Mouse (Mus musculus) heart, postnatal 36 days (tissue): ENCODE measurements around the gene Cbx1. TPM values are rescaled to one million over a fixed set of nuclear protein-coding genes. Genes with fewer than 3 reads are reported as not detected.

Experiments
- DNase-seq, 2 experiments: peaks; one replicate each; pipeline ENCODE4 v3.0.0; 2021 to 2022
- intact Hi-C: fragments of 180-260 bp; cut with DNase I; formaldehyde crosslinking; loops from one replicate; pipeline ENCODE4 v1.15.1; 2025
- total RNA-seq, 2 experiments: library from RNA; stranded (reverse); gene quantifications; 2 replicates each; pipeline ENCODE4 v1.2.3; 2021

Gene Cbx1
- total RNA-seq, 2 experiments from 2014 or later: 32.5 to 35.2 TPM

DNA sequence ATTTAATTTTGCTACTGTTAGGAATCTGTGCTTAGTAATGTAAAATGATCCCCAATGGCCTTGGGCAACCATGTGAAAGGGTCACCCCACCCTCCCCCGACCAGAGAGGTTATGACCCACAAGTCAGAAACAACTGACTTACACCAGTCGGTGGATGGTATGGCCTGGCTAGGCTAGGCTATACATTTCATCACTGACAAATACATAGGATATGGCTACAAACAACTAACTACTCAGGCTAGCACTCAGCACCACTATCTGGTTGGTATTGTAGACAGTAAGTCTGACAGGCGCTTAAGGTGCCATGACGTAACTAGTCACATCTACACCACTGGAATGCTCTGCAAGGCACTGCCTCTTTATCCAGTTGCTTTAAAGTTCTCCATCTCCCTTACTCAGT, 24.5 kb downstream of the Cbx1 start:
- intact Hi-C loops: no loop called here
- DNase-seq: no peak

DNA sequence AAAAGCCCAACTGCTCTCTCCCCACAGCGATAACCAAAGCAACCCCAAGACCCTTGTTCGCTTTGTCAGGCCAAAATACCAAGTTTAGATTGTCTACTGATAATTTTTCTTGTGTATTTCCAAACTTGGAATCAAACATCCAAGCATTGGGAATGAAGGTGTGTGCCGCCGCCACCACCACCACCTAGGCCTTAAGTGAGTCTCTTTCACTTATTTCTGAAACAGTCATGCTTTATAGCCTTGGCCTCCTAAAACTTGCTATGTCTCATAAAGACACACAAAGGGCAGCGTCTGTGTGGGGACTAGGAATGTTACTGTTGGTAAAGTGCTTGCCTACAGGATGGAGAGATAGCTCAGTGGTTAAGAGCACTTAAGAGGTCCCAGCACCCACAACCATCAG, 25.0 kb downstream of the Cbx1 start:
- intact Hi-C loops: no loop called here
- DNase-seq: no peak

DNA sequence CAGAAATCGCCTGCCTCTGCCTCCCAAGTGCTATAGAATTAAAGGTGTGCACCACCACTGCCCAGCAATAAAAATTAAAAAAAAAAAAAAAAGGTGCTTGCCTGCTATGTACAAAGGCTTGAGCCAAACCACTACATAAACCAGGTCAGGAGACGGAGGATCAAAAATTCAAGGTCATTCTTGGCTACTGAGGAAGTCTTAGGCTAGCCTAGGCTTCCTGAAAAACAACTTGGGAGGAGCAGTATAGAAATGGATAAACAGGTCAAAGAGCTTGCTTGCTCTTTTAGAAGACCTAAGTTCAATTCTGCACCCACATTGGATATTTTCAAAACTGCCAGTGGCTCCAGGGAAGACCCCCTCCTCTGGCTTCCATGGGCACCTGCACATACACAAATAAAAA, 25.5 kb downstream of the Cbx1 start:
- intact Hi-C loops: no loop called here
- DNase-seq: no peak

DNA sequence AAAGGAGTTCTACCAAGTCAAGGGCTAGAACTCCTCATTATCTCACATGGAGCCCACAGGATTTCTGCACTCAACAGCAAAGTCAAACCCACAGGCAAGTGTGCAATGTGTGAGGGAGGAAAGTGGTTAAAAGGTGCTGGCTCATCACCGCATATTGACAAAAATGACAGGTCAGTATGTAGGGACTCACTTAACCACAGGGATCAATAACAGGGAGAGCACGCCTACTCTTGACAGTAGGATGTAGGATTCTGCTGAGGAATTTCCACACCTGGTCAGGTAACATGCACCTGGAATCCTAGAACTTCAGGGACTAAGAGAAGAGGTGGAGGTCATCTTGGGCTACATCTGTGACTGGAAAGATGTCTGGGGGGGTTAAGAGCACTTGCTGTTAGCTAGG, 27.0 kb downstream of the Cbx1 start:
- intact Hi-C loops: no loop called here
- no peak for DNase-seq

DNA sequence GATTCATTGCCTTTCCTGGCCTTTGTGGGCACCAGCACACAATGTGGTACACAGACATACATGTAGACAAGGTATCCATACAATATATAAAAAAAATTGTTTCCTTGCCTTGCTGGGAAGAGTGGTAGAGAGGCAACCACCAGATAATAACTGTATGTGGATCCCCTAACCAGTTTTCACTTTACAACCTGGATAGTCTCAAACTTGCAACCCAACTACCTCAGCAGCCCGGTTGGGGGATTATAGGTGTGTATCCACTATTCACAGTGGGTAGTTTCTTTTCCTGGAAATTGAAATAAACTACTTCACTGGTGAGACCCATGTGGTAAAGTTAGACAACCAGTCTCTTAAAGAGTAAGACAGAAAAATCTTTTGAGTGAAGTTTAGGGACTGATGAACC, 27.6 kb downstream of the Cbx1 start:
- intact Hi-C loops: no loop called here
- DNase-seq: no peak

DNA sequence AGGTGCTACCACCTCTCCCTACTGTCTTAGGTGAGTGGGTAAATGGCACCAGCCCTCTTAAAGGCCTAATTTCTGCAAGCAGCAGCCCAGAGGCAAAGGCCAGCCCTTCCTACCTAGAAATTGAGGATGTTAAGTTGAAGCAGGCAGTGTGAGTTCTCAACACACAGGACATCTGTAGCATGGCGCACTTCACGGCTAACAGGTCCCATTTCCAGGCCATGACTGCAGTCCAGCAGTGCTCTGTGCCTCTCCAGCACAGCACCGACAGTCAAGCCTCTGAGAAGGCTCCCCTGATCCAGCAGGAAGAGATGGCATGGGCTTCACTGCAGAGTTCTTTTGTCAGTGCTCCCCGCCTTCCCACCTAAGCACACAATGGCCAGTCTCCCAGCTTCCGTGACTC, 28.1 kb downstream of the Cbx1 start:
- DNase-seq: no peak
- intact Hi-C loops: no loop called here

DNA sequence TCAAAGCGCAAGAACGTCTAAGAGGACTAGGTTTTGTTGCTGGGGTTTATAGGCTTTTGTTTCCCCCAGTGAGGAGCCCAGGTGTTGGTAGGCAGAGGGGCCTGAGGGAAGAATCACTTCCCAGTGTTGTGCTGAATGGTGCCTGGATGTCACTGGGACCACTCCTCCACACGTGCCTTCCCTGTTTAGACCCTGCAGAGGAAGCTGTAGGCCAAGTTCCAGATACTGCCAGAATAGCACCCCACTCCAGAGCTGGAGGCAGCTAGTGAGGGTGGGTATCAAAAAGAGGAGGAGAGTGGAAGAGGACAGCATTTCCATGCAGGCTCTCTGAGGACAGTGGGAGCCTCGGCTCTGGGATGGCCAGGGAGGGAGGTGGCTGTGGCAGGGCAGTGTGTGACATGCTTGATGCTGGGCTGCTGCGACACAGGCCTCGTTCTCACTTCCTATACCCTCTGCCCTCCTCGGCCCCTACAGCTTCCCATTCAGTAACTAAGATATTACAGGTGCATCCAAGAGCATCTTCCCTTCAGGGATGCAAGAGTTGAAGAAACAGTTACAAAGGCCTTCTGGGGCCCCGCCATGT, 29.3 kb downstream of the Cbx1 start:
- intact Hi-C loops: no loop called here
- DNase-seq: no peak

DNA sequence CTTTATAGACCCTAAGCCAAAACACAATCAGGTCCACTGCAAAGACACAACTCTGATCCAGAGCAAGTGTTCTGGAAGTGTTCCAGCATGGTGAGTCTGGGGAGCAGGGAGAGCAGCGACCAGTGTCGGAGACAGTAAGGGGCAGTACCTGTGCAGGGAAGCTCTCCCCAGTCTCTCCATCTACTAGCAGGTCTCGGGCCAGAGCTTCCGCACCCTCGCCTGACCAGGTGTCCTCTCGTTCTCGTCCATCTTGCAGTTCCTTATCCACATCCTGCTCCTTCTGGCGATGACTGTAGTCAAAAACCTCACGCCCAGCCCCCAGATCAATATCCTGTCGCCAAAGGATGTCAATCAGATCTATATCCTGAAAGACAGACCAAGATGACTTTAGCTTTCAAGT, 33.0 kb downstream of the Cbx1 start:
- intact Hi-C loops: no loop called here
- DNase-seq: no peak

DNA sequence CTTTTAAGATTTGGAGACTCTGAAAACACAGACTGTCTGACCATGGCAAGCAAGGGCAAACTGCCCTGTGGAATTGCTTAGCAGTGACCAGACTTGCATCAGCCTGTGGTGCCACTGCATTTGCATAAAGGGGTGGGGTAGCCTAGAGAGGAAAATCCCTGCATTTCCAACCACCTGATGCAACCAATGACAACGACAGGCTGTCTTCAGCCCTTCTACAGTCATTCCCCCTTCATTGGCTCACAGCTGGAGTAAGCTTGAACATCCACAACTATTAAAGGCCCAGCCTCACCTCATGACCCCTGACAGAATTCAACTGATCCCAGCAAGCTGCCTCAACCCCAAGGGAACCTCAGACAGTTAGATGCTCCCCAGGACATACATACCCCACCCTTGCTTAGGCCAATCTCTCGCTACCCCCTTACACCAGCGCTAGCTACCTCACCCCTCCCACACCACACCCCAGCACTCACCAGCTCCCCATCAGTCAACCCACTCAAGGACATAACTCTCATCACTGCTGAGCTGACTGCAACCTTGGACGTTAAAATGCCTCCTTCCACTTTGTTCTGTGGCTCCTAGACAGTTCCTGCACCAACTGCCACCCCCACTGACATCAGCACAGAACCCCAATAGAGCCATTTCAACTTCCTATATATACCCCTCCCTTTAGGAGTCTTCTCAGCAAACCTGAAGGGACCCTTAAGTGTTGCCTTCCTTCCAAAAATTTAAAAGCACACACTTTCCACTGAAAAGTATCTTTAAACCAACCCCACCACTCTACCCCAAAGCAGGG, 33.9 kb downstream of the Cbx1 start:
- no peak for DNase-seq
- intact Hi-C loops: no loop called here

DNA sequence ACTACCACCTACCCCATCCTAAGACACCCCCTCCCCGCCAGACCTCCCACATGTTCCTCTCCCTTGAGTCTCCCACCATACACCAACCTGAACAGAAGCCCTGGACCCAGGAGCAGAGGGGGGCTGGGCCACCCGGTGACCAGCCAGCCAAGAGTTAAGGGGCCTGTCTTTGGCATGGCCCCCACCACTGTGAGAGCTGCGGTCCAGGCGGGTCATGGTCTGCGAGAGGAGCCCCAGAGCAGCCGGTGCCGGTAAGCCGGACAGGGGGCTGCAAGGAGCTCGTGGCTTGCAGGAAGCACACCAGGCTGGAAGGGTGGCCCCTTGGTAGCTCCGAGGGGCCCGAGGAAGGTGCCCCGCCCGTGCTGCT, 34.5 kb downstream of the Cbx1 start:
- intact Hi-C loops: no loop called here

DNA sequence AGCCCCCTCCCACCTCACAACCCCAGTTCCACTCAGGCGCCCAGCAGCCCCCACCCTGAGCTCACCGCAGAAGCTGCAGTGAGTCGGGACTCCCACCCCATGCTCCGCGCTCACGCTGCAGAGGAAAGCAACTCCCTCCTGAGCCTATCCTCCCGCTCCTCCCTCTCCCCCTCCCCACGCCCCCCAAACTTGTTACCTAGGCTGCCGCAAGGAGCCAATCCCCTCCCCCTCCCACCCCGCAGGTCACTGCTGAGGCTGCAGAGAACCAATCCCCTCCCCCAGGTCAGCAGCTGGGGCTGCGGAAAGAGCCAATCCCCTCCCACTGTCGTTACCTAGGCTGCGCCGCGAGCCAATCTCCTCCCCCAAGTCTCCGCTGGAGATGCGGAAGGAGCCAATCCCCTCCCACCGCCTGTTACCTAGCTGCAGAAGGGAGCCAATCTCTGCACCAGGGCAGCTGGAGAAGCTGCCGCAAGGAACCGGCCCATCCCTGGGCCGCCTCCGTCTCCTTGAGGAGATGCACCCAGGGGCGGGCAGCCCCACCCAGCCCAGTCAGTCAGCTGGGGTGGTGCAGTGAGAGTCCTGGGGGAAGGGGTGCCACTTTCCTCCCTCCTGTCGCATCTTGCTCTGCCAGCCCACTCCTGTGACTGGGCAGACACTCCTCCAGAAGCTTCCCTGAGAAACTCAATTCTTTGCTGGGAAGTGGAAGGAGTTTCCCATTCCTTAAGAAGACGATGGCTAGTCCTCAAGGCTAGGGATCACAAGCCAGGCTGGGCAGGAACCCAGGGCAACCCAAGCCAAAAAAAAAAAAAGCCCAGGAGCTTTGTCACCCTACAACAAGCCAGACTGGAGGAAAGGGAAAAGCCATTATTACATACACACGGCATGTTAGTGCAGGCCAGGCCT, 35.2 kb downstream of the Cbx1 start:
- intact Hi-C loops: no loop called here

More for the DNA sequence above, 34.5 kb downstream of the Cbx1 start:
- DNase-seq: no peak

DNA sequence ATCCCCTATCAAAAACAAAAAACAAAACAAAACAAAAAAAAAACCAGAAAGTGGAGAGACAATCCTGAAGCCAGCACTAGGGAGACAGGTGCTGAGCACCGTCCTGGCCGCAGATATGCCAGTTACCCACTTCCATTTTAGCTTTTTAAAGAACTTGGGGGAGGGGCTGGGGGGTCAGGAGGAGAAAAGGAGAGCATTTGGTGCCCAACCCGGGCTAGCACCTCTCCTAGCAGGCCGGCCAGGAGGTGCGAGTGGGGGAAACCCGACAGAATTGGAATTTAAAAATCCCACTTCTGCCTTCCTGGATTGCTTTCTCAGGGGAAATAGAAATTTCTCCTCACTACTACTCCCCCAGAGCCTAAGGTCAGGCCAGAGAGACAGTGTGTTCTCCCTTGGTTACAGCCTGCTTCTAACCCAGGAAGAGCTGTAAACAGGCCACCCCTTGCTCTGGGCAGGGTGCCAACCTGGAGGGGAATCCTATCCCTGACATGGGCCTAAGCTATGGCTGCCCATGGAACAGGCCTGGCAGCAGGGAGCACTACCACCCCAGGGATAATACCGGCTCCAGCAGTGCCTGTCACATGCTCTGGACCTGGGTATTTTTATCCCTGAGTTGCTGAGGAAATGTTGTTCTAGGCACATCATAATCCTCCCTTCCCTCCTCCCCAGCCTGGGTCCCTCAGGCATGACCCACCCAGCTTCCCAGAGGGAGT, 36.0 kb downstream of the Cbx1 start:
- peak; percentile 79 to 81 for DNase-seq
- intact Hi-C loops: loop anchor here (5.0 kb wide), 1 partner anchor 142 kb away; no protein-coding TSS in a partner anchor

More for the DNA sequence above, 35.2 kb downstream of the Cbx1 start:
- peak; percentile 80 to 83 for DNase-seq

DNA sequence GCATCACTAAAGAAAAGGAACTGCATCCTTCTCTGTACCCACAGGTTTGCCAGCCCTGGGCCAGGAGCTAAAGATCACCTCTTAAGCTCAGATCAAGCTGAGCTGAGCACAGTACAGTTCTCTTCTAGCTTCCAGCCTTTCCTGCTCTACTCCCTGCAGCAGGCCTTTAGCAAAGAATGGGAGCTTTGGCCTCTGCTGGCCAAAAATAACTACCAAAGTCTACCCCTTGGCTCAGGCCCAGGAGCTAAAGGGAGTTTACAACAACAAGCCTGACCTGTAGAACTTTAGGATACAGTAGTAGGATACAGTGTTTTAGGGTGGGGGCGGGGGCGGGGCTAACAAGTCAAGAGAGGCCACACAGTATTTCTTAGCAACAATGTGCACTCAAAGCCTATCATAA, 37.6 kb downstream of the Cbx1 start:
- peak; percentile 51 to 55 for DNase-seq
- intact Hi-C loops: loop anchor here (5.0 kb wide), 1 partner anchor 141 kb away; no protein-coding TSS in a partner anchor

DNA sequence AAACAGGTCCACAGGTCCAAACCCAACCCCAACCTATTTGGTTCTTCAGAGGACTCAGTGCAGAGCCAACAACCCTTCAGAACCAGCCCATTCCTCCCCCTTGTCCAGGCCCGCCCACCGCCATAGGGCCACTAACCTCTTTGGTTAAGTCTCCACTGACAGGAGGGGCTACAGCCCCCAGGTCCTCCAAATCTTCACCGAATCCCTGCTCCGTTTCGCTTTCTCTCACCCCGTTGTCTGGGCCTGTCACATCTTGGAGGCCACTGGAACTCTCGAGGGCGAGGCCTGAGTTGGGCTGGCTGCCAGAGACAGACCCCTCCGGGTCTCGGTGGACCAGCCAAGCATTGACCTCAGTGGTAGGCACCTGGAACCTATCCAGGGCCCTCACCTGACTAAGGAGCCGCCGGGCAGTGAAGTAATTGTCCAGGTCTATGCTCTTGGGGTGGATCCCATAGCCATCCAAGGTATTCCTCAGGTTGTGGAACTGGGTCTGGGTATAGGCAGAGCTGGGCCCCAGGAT, 38.2 kb downstream of the Cbx1 start:
- DNase-seq: peak in 1 of 2 experiments; percentile 35

DNA sequence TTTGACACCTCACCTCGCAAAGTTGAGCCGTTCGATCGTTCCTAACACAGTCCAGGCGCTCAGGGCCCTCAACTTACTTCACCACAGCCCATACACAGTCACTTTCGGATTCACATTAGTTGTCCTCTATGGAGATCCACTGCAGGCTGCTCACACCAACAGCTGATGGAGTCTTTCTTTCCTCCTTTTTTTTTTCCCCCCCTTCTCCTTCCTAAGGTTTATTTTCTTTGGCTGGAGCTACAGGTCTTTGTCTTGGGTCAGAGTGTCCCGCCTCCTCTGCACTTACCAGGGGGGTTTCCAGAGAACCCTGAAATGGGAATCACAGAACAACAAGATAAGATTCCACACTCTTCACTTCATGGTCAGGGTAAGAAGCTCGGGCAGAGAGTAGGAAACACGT, 39.0 kb downstream of the Cbx1 start:
- peak in 1 of 2 experiments; percentile 31 for DNase-seq
- intact Hi-C loops: loop anchor here (5.0 kb wide), 1 partner anchor 139 kb away; no protein-coding TSS in a partner anchor

More for the DNA sequence above, 38.2 kb downstream of the Cbx1 start:
- intact Hi-C loops: loop anchor here (5.0 kb wide), 1 partner anchor 140 kb away; no protein-coding TSS in a partner anchor

DNA sequence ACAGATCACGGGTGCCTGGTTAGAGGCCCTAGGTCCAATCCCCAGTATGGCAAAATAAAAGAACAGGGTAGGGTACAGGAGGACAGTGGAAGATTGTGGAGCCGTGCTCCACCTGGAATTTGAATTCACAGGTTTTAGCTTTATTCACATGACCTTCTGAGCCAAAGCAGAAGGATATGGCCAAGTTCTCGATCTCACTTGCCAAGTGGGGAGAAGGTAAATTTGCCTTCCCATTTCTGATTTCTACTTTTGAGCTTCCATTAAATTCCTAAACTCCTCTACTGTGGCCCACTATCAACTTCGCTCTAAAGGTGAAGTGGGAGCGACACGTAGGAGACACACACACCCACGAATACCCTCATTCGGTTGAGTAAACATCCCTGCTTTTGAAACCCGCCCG, 40.0 kb downstream of the Cbx1 start:
- intact Hi-C loops: loop anchor here (1.0 to 5.0 kb wide), 2 partner anchors 40 to 138 kb away; partner anchors contain the start of gene Cbx1

DNA sequence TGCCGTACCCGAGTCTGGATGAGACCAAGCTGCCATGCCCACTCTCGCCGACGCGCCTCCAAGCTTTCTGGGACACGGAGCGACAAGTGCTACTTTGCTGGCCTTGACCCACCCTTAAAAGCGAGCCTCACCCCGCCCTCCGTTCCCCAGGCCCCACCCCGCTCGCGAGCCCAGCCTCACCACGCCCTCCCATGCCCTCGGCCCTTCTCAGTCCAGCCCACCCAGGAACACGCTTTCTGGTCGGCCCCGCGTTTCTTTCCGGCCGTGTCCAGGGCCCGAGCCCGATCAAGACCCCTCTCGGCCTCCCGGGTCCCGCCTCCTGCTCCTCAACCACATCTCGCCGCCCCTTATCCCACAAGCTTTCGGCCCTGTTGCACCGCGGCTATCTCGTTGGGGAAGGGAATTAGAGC, 40.5 kb downstream of the Cbx1 start:
- DNase-seq: peak; percentile 89 to 91
- intact Hi-C loops: loop anchor here (1.0 to 5.0 kb wide), 2 partner anchors 40 to 138 kb away; partner anchors contain the start of gene Cbx1

More for the DNA sequence above, 40.0 kb downstream of the Cbx1 start:
- DNase-seq: no peak

DNA sequence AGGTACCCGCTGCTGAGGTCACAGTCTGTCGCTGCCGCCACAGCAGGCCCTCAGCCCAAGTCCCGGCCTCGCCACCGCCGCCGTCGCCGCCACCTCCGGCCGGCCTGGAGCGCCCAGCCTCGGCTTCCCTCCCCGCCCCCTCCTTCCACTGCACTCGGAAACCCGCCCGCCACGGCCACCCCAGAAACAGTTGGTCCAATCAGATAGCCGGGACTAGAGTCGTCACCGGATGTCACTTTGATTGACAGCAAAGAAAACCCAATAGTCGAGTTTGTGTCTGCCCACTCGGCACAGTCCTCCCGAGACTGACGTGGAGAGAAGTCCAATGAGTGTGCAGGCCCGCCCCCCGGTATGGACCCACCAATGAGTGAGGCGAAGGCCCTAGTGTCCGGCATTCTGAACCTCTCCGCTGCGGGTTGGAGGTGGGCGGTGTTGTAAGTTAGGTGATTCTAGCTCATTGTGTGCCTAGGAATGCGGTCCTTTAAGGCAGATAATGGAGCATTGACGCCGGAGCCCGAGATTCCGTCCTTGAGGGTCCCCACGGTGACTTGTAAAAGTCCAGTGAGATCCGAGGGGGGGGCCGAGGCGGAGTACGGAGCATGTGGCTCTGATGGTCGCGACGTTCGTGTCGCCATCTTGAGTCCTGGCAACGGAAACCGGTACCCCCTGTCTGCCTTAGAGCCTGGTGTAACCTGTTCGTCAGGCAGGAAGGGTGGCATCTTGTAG, 41.0 kb downstream of the Cbx1 start, which contains the start of gene Nfe2l1:
Gene Nfe2l1 (minus strand): TSS at position 156 of the 726 bp plus-strand sequence.
- intact Hi-C loops: loop anchor here (1.0 to 5.0 kb wide), 2 partner anchors 41 to 137 kb away; partner anchors contain the start of gene Cbx1
- peak; percentile 95 for DNase-seq
